Mouse (Mus musculus): Measurements from ENCODE around the gene Tnip1. TPM values are rescaled to one million over a fixed set of nuclear protein-coding genes. Genes with fewer than 3 reads are reported as not detected.

Gene Tnip1
- polyA plus RNA-seq, 1 experiment from 2014 or later: 40.6 TPM

DNA sequence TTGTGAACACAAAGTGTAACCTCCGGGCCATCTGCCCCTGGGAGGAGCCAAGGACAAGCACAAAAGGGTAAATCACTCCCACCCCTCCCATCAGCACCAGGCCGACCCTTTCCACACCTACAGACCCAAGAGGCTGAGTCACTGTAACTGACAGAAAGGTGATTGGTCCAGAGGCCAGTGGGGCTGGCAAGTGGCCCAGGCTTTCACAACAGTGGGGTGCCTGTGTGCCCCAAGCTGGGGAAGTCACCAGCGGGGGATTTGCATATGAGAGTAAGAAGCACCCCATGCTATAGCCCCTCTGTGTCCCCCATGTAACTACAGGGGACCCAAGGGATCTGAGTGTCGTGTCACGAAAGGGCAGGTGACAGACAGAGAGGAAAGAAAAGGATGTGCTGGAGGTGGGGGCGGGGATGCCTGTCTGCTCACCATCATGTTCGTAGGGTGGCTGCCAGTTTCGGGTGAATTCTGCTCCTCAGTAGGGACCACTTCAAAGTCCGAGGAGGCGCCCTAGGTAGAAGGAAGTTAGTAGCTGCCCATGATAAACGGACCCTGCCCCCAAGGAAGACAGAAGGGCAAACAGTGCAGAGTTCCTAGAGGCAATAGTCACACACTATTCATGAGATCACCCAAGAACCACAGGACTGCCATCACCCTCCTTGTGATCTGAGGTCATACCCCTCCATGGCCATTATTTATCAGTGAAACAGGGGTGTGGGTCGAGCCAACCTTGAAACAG, 26.5 kb downstream of the Tnip1 start:
- peak; percentile 24 for DNase-seq (ENCODE audit: low spot score)

DNA sequence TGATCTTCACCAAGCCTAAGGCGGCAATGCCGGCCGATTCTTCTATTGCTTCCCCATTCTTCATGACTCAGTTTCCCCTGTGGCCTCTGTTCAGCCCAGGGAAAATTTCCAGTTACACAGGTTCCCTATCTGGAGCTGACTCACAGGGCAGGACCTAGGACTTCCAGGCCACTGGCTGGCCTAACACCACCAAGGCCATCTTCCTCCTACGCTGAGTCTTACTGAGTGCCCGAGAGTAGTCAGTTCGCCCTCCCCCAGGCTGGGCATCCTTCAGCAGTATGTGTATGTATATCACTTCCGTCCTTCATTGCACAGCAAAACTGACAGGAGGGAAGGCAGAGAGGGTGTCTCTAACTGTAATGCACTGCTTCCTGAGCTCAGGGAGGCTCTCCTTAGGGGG, 28.5 kb downstream of the Tnip1 start:
- no peak for DNase-seq (ENCODE audit: low spot score)

GRCm38 (mm10) chr11:54932540-54932939, 30.2 kb downstream of the Tnip1 start:
- DNase-seq (ENCODE audit: low spot score): no peak

- peak; percentile 66 for DNase-seq (ENCODE audit: low spot score)
Measured at GRCm38 (mm10) chr11:54931405-54932093, 31.2 kb downstream of the Tnip1 start.

- DNase-seq (ENCODE audit: low spot score): peak; percentile 17
Measured at GRCm38 (mm10) chr11:54930318-54930979, 32.3 kb downstream of the Tnip1 start.

DNA sequence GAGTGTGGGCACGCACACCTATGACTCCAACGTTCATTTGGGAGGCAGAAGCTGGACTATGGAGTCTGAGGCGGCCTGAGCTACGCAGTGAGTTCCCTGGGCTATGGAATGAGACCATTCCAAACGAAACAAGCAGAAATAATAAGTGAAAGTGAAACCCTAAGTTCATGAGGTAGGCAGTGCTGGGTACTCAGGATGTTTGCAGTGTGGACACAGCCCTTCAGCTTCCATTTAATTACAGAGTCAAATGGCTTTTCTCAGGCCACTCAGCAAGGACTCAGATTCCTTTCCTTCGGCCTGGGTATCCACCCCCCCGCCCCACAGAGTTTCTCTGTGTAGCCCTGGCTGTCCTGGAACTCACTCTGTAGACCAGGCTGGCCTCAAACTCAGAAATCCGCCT, 33.0 kb downstream of the Tnip1 start:
- no peak for DNase-seq (ENCODE audit: low spot score)

GRCm38 (mm10) chr11:54929290-54929689, 33.4 kb downstream of the Tnip1 start:
- no peak for DNase-seq (ENCODE audit: low spot score)

- DNase-seq (ENCODE audit: low spot score): no peak
Measured at GRCm38 (mm10) chr11:54928886-54929285, 33.8 kb downstream of the Tnip1 start.

DNA sequence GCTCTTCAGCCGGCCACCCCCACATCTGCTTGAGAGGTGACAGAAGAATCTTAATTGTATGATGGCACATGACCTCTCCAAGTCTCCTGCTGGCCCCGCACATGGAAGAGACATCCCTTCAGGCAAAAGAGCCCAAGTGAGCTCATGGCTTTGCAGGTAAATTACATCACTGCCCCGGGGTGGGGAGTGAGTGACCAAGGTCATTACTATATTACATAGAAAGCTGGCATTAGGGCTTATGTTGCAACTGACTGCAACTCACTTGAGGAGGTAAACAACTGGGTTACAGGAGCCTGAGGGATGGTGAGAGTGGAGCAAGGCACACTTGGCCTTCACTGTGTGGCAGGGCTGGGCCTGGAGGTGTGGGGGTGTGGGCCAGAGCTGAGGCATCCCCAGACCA, 34.5 kb downstream of the Tnip1 start:
- no peak for DNase-seq (ENCODE audit: low spot score)

- DNase-seq (ENCODE audit: low spot score): peak; percentile 61
Measured at GRCm38 (mm10) chr11:54927346-54928140, 35.2 kb downstream of the Tnip1 start.

GRCm38 (mm10) chr11:54924145-54924544, 38.6 kb downstream of the Tnip1 start:
- no peak for DNase-seq (ENCODE audit: low spot score)

- no peak for DNase-seq (ENCODE audit: low spot score)
Measured at GRCm38 (mm10) chr11:54922488-54922887, 40.2 kb downstream of the Tnip1 start.

GRCm38 (mm10) chr11:54921798-54922197, 40.9 kb downstream of the Tnip1 start:
- DNase-seq (ENCODE audit: low spot score): no peak

- DNase-seq (ENCODE audit: low spot score): no peak
Measured at GRCm38 (mm10) chr11:54920973-54921580, 41.6 kb downstream of the Tnip1 start.

DNA sequence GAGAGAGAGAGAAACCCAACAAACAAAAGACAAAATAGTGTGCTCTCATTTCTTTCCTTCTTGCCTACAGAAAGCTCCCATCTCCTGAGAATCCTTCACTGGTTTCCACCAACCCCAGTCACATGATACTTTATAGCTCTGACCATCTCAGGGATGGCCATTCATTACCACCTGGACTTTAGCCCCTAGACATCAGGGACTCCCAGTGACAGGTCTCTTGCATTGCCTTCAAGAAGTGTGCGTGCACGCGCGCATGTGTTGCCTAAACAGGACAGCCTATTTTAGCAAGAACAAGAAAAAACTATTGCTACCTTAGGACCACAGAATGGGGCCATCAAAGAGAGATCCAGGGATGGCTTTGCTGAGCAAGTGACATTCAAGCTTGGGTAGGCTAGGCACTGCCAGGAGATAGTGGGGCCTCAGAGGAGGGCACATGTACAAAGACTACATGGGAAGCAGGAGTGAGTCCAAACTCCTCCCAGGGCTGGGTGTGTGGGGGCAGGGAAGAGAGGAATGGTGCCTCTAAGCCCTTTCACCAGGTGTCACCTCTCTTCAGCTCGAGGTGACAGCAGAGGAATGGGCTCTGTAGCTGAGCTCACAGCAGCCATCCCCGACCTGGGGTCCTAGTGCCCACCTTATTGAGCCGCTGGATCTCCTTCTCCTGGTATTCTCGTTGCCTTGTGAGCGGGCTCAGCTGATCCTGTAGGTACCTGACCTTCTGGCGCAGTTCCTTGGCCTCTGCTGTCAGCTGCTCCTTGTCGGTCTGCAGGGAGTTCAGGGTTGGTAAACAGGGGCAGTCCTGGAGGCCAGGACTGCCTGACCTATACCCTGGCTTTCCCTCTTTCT, 42.4 kb downstream of the Tnip1 start:
- DNase-seq (ENCODE audit: low spot score): no peak

DNA sequence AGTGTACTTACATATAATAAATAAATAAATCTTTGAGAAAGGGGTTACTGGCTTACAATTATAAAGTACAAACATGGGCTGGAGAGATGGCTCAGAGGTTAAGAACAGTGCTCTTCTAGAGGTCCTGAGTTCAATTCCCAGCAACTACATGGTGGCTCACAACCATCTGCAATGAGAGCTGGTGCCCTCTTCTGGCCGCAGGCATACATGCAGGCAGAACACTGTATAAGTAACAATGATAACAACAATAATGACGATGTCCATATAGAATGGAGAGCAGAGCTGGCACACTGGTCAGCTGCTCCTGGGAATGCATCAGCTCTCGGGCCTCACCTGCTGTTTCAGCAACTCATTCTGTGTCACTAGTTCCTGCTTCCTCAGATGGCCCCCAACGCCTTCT, 44.4 kb downstream of the Tnip1 start:
- no peak for DNase-seq (ENCODE audit: low spot score)

- DNase-seq (ENCODE audit: low spot score): no peak
Measured at GRCm38 (mm10) chr11:54917461-54917860, 45.3 kb downstream of the Tnip1 start.

- no peak for DNase-seq (ENCODE audit: low spot score)
Measured at GRCm38 (mm10) chr11:54913841-54914240, 48.9 kb downstream of the Tnip1 start.

DNA sequence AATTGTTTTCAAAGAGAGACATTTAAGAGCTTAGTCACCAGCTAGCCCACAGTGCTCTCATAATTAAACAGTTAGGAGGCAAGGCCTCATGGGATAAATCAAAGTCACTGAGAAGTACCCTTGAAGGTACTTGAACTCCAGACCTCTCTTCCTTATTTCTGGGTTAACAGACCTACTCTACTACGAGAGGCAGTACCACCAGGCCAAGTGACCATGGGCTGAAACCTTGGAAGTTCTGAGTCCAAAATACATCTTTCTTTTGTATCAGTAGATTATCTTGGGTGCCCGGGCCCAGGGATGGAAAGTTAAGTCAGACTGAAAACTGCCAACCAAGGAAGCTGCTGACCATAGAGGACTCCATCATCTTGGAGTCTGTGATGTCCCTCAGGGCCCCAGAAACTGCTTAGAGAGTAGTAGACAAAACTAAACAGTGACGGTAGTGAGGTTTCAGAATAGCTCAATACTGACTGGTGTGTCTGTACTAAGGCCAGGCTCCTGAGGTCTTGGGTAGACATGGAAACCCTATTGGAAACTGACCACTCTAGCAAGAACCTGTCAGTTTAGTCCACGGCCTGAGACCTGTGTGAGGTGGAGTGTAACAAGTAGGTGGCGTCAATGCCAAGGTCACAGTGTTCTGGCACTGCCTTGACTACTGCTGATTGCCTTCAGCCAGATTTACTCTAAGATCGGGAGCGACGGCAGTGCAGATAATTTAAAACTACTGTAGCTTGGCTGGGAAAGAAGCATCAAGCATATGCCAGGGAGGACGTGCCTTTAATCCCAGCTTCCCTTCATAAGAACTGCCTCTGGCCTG, 50.0 kb downstream of the Tnip1 start:
- DNase-seq (ENCODE audit: low spot score): no peak

All from thymus, postnatal 0 days (tissue).